Mouse (Mus musculus): ENCODE data around the gene Thoc6. TPM values are rescaled to one million over a fixed set of nuclear protein-coding genes. Genes with fewer than 3 reads are reported as not detected.

Gene Thoc6
- total RNA-seq (2021), result 10 to 100 TPM; 21.0 to 21.1 TPM

DNA sequence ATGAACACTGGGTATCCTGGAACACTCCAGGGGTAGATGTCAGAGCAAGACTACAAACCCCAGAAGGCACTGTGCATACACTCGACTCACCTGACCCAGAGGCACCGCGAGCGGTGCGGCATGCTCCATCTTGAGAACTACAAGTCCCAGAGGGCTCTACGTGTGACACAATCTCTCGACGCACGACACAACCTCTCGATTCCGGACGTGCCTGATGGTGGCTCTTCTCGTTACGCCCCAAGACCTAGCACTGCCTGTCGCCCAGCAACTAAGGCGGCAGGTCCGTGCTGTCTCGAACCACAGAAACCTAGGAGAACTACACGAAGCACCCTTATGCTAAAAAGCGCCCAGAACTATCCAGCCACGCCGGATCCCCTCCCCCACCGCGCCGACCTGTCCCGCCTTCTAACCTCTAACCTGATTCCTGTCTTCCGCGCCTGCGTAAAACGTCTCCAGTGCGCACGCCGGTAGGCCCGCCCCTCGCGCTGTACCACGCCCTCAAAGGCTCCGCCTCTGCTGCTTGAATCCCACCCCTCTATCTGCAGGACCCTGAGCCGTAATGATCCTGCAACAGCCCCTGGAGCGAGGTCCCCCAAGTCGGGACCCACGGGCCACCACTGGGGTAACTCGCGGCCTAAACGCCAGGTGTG lies at the start of gene Thoc6, which contains the start of gene Hcfc1r1:
Gene Thoc6, minus strand, starts transcription at position 459 of the 650 bp plus-strand sequence.
Gene Hcfc1r1, plus strand, starts transcription at position 173 of the 650 bp plus-strand sequence.
- DNase-seq, result peak; percentile 94 to 95
- intact Hi-C loops (cut with DNase I), result no loop called here

DNA sequence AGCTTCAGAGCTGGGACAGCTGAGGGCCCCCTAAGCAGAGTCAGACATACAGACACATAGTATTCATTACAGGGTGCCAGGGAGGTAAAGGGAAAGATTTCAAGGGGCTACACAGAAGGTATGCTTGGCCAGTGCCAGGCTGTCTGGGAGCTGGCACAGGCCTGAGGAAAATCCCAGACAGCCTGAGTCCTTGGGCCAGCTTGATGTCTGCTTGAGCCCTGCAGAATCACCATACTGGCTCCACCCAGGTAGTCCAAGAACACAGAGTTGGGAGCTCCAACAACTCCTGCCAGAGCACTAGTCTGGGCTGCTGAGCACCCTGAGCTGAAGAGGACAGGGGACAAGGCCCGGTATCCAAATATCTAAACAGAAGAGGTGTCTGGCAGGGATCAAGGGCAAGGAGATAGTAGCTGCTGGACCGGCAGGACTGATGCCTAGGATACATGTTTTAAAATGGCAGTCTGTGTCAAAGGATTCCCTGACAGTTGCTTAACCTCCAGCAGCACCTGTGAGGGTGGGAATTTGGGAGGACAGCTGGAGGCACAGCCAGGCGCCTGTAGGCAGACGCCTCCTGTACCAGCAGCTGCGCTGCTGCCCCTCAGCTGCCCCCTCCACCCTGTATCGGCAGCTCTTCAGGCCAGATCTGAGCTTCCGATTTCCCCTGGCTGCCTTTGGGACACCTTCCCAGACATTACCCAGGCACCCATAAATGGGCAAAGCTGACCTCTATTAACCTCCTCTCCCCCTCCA lies 48.9 kb upstream of the Thoc6 start, which contains the start of gene 1520401A03Rik:
Gene 1520401A03Rik, minus strand, starts transcription at position 408 of the 750 bp plus-strand sequence.
- intact Hi-C loops (cut with DNase I), result no loop called here
- no peak for DNase-seq

DNA sequence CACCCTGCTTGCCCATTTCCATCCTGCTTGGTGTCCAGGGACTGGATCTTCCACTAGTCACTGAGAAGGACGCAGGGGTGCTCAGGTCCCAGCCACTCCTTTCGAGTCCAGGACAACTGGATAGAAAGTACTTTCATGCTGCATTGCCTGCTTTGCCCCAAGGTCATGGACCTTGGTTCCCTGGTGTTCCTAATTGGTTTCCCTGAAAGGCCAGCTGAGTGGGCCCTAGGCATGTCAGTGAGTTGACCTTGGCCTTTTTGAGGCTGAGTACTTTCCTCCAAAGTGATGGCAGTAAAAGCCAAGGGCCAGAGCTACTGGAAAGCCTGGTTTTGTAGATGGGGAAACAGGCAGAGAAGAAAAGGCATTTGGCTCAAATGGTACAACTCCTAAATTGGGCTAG lies 48.2 kb upstream of the Thoc6 start:
- intact Hi-C loops (cut with DNase I), result no loop called here

DNA sequence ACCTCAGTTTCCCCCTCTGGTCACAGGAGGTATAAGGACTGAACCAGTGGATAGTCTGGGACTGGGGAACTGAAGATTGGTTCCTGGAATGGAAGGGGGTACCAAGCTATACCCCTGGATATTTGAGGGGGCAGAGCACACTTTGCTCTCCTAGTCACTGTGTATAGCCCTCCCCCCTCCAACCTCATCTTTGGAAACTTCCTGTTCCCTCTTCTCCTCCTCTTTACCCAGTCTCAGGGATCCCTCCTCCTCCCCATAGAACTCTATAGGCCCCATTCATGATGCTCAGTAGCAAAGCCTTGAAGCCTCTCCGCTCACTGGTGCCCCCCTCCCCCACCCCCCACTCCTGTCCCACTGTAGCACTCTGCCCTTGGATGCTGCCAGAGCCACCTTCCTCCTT lies 45.8 kb upstream of the Thoc6 start:
- intact Hi-C loops (cut with DNase I), result no loop called here
- no peak for DNase-seq

More for the DNA sequence above, 48.2 kb upstream of the Thoc6 start:
- DNase-seq, result no peak

DNA sequence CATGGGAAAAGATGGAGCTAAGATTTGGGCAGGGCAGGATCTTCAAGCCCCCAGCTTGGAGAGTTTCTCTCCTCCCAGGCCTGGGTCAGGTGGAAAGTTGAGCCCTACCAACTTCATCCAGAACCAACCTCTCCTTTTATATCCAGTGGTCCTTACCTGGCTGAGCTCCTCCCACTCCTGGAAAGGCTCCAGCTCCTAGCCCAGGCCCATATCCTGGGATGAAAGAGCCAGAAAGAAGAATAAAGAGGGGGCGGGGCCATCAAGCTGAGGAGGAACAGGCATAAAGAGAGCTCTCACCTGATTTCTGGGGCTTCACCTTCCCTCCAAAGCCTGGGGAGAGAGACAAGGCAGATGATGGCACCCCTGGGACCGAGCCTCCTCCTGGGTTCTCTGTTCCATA lies 43.3 kb upstream of the Thoc6 start:
- intact Hi-C loops (cut with DNase I), result no loop called here
- no peak for DNase-seq

DNA sequence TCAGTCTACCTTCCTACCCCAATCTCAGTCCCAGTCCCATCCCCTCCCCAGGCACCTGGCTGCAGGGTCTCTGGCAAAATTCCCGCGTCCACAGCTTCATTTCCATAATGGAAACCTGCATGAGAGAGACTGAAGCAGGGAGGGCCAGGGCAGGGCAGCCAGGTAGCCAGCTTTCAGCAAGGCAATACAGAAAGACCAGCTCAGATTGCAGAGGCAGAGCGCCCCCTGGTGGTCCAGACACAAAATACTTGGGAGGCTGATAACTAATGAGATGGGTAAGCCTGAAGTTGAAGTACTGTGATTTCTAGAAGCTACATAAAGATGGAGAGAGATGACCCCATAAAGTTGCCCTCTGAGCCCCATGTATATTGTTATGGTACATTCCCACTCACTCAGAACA lies 32.5 kb upstream of the Thoc6 start:
- DNase-seq, result peak; percentile 75 to 83

DNA sequence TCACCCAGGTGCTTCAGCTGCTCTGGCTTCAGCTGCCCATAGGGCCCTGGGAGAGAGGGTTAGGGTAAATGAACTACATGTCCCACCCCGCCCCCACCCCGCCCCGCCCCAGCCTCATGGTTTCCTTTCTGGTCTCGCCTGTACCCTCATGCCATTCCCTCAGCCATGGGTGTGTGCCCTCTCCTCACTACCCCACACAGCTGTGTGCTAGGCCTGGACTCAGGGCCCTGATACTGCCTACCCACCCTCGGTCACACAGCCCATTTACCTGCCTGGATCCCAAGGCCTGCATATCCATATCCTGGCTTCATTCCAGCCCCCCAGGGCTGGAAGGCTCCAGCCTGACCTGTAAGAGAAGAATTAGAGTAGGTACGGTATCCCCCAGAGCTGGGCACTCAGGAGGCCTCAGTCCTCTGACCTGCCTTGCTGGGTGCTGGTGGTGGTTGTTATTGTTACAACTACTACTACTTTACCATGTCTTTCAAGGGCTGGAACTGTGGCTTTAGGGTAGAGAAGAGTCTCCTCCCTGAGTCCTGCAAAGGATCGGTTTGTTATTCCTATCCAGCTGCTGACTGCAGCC lies 31.9 kb upstream of the Thoc6 start:
- no peak for DNase-seq
- intact Hi-C loops (cut with DNase I), result loop anchor here (2.0 to 5.0 kb wide), 2 partner anchors 43 to 135 kb away; partner anchors contain the start of gene Bicdl2

More for the DNA sequence above, 32.5 kb upstream of the Thoc6 start:
- intact Hi-C loops (cut with DNase I), result loop anchor here (2.0 to 5.0 kb wide), 2 partner anchors 44 to 135 kb away; partner anchors contain the start of gene Bicdl2

DNA sequence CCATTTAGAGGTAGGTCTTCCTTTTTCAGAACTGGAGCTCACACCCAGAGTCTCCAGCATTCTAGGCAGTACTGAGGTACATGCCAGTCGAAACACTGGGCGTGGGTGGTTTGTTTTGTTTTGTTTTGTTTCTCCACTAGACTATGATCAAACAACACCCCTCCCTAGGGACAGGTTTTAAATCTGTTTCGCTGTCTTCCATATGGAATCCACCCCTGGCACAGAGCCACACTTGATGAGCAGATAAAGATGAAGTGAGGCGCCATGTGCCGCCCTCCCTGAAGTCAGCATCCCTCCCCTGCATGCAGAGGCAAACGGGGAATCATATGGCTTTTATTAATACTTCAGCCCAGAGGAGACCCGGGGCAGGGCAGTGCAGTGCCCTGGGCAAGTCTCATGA lies 31.1 kb upstream of the Thoc6 start:
- no peak for DNase-seq
- intact Hi-C loops (cut with DNase I), result loop anchor here (5.0 kb wide), 1 partner anchor 42 kb away; the partner anchor contains the start of gene Bicdl2

DNA sequence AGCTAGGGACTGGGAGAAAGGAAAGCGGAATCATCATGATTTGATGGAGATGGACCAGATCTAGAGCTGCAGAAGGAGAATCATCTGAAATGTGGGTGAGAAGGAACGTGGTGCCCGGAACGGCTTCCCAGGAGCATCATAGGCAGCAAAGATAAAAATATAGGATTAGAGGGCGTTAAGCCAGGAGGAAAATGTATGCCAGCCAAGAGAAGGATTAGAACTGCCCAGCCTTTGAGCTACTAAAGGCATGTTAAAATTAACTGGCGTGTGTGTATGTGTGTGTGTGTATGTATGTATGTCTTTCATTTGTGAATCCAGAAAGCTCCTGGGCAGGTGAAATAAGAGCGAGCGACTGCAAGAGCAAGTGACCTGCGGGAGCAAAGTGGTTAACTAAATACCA lies 29.6 kb upstream of the Thoc6 start:
- intact Hi-C loops (cut with DNase I), result no loop called here
- DNase-seq, result no peak

DNA sequence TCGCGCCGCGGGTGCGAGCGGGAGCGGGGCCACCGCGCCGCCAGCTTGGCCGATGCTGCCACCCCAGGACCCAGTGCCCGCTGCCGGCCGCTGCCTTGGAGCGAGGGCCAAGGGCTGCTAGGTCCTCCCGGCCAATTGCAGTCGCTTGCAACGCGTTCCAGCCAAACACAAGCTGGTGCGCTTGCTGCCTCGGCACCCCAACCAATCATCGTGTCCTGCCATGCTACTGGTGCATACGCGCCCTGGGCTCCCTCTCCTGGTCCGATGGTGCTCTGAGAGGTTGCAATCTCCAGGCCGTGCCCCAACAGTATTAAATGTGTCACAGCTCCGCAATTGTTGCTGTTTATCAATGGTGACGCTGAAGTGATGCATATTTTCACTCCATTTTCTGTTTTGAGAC lies 26.4 kb upstream of the Thoc6 start:
- intact Hi-C loops (cut with DNase I), result no loop called here
- DNase-seq, result peak; percentile 92 to 94

DNA sequence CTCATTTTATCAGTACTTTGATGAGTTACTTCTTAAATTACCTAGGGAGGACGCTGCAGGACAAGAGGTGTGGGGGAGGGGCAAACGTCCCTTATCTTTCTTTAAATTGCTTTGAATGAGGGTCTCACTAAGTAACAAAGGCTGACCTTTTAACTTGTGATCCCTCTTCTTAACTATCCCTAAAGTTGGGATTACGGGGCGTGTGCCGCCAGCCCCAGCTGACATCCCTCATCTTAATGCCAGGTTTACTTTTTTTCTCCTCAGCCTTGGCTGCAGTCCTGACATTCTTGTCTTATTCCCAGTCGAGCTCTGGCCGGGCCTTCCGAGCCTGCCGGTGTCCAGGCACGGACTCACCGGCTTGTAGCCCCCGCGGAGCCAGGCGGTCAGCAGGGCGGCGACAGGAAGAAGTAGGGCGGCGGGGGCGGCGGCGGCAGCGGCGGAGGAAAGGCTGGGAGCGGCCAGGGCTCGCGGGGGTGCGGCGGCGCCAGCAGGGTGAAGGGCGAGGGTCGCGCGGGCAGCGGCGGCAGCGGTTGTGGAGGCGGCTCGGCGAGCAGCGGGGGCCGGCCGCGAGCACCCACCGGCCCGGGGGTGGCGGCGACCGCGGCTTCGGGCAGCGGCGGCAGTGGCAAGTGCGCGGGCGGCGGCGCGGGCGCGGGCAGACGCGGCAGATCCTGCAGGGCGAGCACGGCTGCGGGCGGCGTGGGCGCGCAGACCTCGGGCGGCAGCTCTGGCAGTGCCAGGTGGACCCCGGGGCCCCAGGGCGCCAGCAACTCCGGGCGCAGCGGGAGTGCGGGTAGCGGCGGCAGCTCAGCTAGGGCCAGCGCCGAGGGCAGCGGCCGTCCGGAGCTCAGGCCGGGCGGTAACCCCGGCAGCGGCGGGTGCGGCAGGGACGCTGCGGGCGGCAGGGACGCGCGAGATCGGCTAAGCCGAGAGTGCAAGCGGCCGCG lies 25.7 kb upstream of the Thoc6 start:
- DNase-seq, result peak; percentile 65 to 67
- intact Hi-C loops (cut with DNase I), result loop anchor here (1.0 kb wide), 1 partner anchor 22 kb away; the partner anchor contains the start of gene Tnfrsf12a

DNA sequence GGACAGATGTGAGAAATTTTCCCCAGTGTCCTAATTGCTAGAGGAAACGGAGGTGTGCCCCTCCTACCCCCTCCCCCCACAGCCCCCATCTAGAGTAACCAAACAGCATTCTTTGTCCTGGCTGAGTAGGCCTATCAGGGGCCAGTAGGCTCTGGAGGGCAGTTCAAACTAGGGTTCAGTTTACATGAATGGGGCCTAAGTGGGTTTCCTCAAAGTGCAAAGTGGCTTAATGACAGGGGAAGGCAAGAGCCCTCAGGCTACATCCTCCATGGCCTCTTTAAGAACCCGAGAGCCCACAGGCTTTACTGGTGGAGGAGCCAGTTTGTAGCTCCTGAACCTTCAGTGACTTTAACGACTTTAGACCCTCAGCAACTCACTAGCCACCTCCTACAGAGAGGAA lies 22.1 kb upstream of the Thoc6 start:
- intact Hi-C loops (cut with DNase I), result no loop called here
- no peak for DNase-seq

DNA sequence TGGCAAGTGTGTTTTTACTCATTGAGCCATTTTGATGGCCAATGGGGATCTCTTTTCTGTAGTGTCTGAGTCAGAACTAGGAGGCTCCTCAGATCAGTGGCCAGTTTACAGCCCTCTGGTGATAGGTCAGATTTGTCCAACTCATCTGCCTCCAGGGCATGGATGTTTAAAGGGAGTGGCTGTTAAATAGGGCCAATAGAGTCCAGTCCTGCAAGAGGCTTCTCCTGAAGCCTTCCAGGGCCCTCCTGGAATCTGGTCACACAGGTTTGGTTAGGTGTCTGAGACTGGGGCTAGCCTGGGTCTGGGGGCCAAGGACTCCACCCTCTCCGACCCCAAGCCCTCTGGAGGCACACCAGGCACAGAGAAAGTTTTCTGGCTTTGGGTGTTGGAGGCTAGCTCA lies 20.8 kb upstream of the Thoc6 start:
- intact Hi-C loops (cut with DNase I), result no loop called here
- no peak for DNase-seq

DNA sequence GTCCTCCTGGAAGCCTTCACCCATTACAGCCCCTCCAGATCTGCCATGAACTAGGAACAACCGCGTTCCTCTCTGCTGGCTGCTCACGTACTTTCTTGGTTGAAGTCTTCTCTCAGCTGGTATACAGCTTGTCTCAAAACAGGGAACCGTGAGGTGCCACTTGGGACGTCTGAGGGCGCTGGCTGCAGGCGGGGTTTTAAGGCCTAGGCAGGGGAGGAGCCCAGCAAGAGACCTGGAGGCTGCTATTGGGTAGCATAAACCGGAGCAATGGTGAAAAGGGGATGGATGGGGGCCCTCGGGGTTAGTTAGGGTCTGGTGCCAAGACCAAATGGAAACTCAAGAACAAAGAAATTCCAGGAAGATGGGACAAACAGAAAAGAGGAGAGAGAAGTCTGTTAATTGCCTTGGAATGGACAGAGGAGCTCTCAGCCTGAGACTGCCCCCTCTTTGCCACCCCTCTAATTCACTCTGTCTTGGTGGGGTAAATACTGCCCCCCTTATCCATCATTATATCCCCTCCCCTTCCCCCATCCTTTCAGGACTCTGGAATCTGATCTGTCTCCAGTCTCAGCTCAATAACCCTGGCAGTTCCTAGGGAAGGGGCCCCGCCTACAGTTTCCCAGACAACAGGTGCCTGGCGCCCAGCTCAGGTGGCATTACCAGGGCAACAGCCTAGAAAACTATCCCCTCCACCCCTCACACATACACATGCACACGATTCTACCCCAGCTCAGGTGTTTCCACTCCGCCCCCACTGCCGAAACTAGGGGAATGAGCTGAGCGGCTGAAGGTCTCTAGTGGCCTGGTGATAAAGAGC lies 10.4 kb upstream of the Thoc6 start, which contains the start of gene Cldn9:
Gene Cldn9, minus strand, starts transcription at position 171 of the 817 bp plus-strand sequence.
- intact Hi-C loops (cut with DNase I), result no loop called here
- no peak for DNase-seq

DNA sequence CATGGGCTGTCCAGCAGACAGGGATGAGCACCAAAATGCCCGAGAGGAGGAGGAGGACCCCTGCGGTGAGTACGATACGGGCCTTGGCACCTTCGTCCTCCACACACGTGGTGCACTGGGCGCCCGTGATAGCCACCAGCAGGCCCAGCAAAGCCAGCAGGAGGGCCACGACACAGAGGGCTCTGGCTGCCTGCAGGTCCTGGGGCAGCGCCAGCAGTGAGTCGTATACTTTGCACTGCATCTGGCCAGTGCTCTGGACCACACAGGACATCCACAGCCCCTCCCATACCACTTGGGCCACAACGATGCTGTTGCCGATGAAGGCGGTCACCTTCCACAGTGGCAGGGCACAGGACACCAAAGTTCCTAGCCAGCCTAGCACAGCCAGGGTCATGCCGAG lies 9.5 kb upstream of the Thoc6 start:
- DNase-seq, result no peak
- intact Hi-C loops (cut with DNase I), result no loop called here

DNA sequence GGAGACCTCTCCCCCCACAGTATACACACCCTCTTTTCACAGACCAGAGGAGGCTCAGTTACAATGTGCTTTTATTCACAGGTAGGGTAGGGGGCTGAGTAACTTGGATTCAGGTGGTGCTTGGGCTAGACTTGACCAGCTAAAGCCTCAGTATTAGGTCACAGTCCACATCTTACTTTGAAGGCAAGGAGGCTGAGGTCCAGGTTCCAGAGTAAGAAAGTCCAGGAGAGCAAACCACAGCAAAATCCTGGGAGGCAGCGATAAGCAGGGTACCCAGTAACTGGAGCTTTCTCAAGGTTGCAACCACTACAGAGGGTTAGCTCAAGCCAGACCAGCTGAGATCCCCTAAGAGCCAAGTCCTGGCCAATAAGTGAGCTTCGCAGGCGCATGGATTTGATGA lies 8.8 kb upstream of the Thoc6 start:
- intact Hi-C loops (cut with DNase I), result no loop called here
- no peak for DNase-seq

DNA sequence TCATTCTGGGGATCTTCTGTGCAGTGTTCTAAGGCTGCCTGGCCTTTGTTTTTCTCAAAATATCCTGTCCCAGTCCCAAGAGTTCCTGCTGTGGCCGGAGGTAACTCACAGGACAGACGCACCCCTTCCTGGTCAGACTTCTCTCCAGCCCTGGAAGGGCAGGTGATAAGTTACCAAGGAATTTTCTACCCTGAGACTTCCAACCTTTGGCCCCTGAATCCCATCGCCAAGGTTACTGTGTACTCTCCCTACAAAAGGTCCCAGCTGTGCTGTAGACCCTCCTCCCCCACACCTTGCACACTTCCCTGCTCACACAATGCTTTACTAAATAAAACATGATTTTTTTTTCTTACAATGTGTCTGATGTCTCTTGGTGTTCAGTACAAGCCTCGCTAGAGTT lies 8.4 kb upstream of the Thoc6 start:
- intact Hi-C loops (cut with DNase I), result no loop called here
- DNase-seq, result no peak

DNA sequence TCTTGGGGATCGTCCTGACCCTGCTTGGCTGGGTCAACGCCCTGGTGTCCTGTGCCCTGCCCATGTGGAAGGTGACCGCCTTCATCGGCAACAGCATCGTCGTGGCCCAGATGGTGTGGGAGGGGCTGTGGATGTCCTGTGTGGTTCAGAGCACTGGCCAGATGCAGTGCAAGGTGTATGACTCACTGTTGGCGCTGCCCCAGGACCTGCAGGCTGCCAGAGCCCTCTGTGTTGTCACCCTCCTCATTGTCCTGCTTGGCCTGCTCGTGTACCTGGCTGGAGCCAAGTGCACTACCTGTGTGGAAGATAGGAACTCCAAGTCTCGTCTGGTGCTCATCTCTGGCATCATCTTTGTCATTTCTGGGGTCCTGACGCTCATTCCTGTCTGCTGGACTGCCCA lies 7.4 kb upstream of the Thoc6 start:
- DNase-seq, result no peak
- intact Hi-C loops (cut with DNase I), result no loop called here

DNA sequence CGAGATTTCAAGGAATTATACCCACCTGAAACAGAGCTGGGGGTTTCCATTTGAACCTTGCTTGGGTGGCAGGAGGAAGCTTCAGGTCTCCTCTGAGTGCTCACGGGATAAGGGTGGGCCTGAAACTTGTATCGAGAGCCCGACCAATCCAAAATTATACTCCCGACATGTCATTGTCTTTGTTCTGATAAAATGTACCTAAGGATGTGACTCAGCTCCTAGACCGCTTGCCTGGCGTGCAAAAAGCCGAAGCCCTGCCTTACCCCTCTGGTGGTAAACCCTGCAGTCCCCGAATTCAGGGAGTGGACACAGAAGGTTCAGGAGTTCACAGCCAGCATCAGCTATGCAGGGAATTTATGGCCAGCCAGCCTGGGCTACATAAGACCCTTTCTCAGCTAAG lies 6.7 kb upstream of the Thoc6 start:
- DNase-seq, result no peak
- intact Hi-C loops (cut with DNase I), result no loop called here
